Mouse (Mus musculus): ENCODE data around the gene Fbxl15.

GRCm38 (mm10) chr19:46285631-46286030 is 42.4 kb upstream of the Fbxl15 start:
- TF ChIP-seq CTCF (IDR thresholded peaks at IDR 0.05; ENCODE audit: low read depth, low read length) (no peak), POLR2A (IDR thresholded peaks at IDR 0.05; ENCODE audit: insufficient read depth, low read length) (no peak), EP300 (IDR thresholded peaks at IDR 0.05; ENCODE audit: insufficient read depth, low read depth, low read length) (no peak)

Data from ES-Bruce4 (cell line).